Mouse (Mus musculus): ENCODE measurements around the gene Nav3. TPM values are rescaled to one million over a fixed set of nuclear protein-coding genes. Genes with fewer than 3 reads are reported as not detected.

The Nav3 gene
- polyA plus RNA-seq, 1 experiment from 2014 or later: 1.2 TPM

- ATAC-seq (ENCODE audit: low read depth): no peak
- Histone ChIP-seq H3K4me2 (ENCODE audit: low read depth, low read length) (no peak overlapping the region), H3K4me3 (ENCODE audit: low read length) (no peak overlapping the region), H3K36me3 (ENCODE audit: control insufficient read depth, insufficient read depth, low read length) (no peaks in the 10 kb centered on the region), H3K27ac (ENCODE audit: low read length) (no peak overlapping the region), H3K4me1 (replicated peaks; ENCODE audit: control insufficient read depth, insufficient read depth, low read length) (0 out of 2 replicates have a peak, but pooled peaks cover 3% of the 10 kb centered on the region), H3K9ac (ENCODE audit: low read length) (no peak overlapping the region), H3K9me3 (ENCODE audit: control insufficient read depth, low read length) (no peaks in the 10 kb centered on the region), H3K27me3 (ENCODE audit: control insufficient read depth, insufficient read depth, low read depth, low read length) (no peaks in the 10 kb centered on the region)
- WGBS: 81% methylated on average over 3 of the region's 3 CpGs
Observed at GRCm38 (mm10) chr10:110240667-110241066, 215.3 kb downstream of the Nav3 start.

DNA sequence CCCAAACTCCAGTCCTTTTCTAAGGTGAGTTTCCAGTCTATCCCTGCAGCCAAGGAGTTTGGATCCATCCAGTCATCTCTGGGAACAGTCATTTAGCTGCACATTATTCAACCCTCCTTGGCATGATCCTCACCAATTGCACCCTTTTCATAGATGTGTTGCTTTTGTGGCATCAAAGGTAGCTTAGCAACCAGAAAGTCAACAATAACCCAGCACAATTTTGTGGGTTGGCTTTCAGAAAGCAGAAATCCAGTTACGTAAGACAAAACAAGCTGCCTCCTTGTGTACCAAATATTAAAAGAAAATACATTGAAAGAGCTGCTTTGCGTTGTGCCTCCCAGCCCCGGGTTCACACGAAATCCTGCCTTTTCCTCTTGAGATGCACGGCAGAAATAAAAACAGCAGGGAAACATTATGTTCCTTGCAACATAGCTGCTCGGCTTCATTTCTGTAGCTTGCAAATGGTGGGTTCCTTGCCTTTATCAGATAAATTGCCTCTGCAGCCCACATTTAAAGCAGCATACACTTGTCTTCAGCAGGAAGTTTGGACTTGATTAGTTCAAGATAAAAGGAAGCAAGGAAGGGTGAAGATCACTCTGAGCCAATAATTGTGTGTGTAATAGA lies 222.6 kb downstream of the Nav3 start:
- 60% methylated on average over 6 of the region's 6 CpGs for WGBS
- H3K4me1 ChIP-seq (replicated peaks; ENCODE audit: control insufficient read depth, insufficient read depth, low read length): peaks cover 3% of the 10 kb centered on the region; the same call in 1 of the 2 replicates
- no peak overlapping the region for H3K4me3 ChIP-seq (ENCODE audit: low read length)
- no peaks in the 10 kb centered on the region for H3K27me3 ChIP-seq (ENCODE audit: control insufficient read depth, insufficient read depth, low read depth, low read length)
- H3K9ac ChIP-seq (ENCODE audit: low read length): no peak overlapping the region
- no peaks in the 10 kb centered on the region for H3K36me3 ChIP-seq (ENCODE audit: control insufficient read depth, insufficient read depth, low read length)
- no peaks in the 10 kb centered on the region for H3K9me3 ChIP-seq (ENCODE audit: control insufficient read depth, low read length)
- ATAC-seq (ENCODE audit: low read depth): no peak
- no peak overlapping the region for H3K27ac ChIP-seq (ENCODE audit: low read length)
- H3K4me2 ChIP-seq (ENCODE audit: low read depth, low read length): no peak overlapping the region

GRCm38 (mm10) chr10:110206411-110206810 lies 249.6 kb downstream of the Nav3 start:
- Histone ChIP-seq H3K9ac (ENCODE audit: low read length) (no peak overlapping the region), H3K4me1 (replicated peaks; ENCODE audit: control insufficient read depth, insufficient read depth, low read length) (0 out of 2 replicates have a peak, but pooled peaks cover 4% of the 10 kb centered on the region), H3K4me3 (ENCODE audit: low read length) (no peak overlapping the region), H3K36me3 (ENCODE audit: control insufficient read depth, insufficient read depth, low read length) (no peaks in the 10 kb centered on the region), H3K9me3 (ENCODE audit: control insufficient read depth, low read length) (no peaks in the 10 kb centered on the region), H3K4me2 (ENCODE audit: low read depth, low read length) (no peak overlapping the region), H3K27me3 (ENCODE audit: control insufficient read depth, insufficient read depth, low read depth, low read length) (no peaks in the 10 kb centered on the region), H3K27ac (ENCODE audit: low read length) (no peak overlapping the region)
- no peak for ATAC-seq (ENCODE audit: low read depth)
- WGBS: 83% methylated on average over 5 of the region's 5 CpGs

- H3K4me2 ChIP-seq (ENCODE audit: low read depth, low read length): no peak overlapping the region
- 0 out of 2 replicates have a peak, but pooled peaks have one; percentile 36 for ATAC-seq (ENCODE audit: low read depth)
- H3K9me3 ChIP-seq (ENCODE audit: control insufficient read depth, low read length): no peaks in the 10 kb centered on the region
- no peaks in the 10 kb centered on the region for H3K36me3 ChIP-seq (ENCODE audit: control insufficient read depth, insufficient read depth, low read length)
- H3K9ac ChIP-seq (ENCODE audit: low read length): no peak overlapping the region
- H3K4me3 ChIP-seq (ENCODE audit: low read length): no peak overlapping the region
- H3K27me3 ChIP-seq (ENCODE audit: control insufficient read depth, insufficient read depth, low read depth, low read length): no peaks in the 10 kb centered on the region
- no peak overlapping the region for H3K27ac ChIP-seq (ENCODE audit: low read length)
- 0 out of 2 replicates have a peak, but pooled peaks cover 4% of the 10 kb centered on the region for H3K4me1 ChIP-seq (replicated peaks; ENCODE audit: control insufficient read depth, insufficient read depth, low read length)
- 51% methylated on average over 5 of the region's 5 CpGs for WGBS
Observed at GRCm38 (mm10) chr10:110204121-110204697, 251.8 kb downstream of the Nav3 start.

- Histone ChIP-seq H3K4me2 (ENCODE audit: low read depth, low read length) (no peak overlapping the region), H3K9me3 (ENCODE audit: control insufficient read depth, low read length) (no peaks in the 10 kb centered on the region), H3K36me3 (ENCODE audit: control insufficient read depth, insufficient read depth, low read length) (no peaks in the 10 kb centered on the region), H3K27me3 (ENCODE audit: control insufficient read depth, insufficient read depth, low read depth, low read length) (no peaks in the 10 kb centered on the region), H3K9ac (ENCODE audit: low read length) (no peak overlapping the region), H3K4me1 (replicated peaks; ENCODE audit: control insufficient read depth, insufficient read depth, low read length) (peaks cover 3% of the 10 kb centered on the region), H3K4me3 (ENCODE audit: low read length) (no peak overlapping the region), H3K27ac (ENCODE audit: low read length) (no peak overlapping the region)
- peak; percentile 64; the same call in 1 of the 2 replicates for ATAC-seq (ENCODE audit: low read depth)
- WGBS: 33% methylated on average over 4 of the region's 4 CpGs
Observed at GRCm38 (mm10) chr10:110192881-110193280, 263.1 kb downstream of the Nav3 start.

DNA sequence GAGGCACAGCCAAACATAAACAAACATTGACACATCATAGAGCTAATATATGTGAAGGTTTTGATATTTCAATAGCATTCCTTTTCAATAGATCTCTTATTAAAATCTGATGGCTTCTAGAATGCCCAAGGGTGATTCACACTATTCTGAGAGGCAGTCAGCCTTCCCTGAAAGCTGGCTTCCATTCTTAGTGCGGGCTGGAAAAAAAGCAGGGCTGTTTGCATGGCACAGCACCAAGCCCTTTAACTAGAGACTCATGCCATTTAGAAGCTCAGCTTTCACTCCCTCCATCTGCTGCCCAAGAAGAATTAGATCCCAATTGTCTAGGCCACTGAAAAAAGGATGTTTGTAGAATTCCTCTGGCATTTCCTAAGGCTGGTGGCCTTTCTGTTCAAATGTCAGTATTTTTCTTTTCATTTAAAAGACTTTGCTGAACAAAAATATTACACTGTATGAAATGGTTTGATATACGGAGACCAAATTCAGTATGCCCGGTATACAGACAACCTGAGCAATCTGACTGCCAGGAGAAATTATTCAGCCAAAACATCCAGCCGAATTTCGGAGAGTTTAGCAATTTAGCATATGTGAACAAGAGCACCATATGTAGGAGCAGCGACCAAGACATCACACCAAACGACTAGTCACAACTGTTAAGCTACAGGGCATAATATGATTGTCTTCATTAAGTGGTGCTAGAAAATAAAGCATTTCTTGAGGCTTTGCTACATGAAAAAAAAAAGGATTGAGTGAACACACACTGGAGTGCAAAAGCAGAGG lies 263.8 kb downstream of the Nav3 start:
- 63% methylated on average over 7 of the region's 7 CpGs for WGBS
- Histone ChIP-seq H3K4me1 (replicated peaks; ENCODE audit: control insufficient read depth, insufficient read depth, low read length) (peaks cover 3% of the 10 kb centered on the region), H3K4me3 (ENCODE audit: low read length) (no peak overlapping the region), H3K4me2 (ENCODE audit: low read depth, low read length) (no peak overlapping the region), H3K9me3 (ENCODE audit: control insufficient read depth, low read length) (no peaks in the 10 kb centered on the region), H3K27ac (ENCODE audit: low read length) (peak overlapping the region; percentile 36; the same call in 1 of the 2 replicates), H3K36me3 (ENCODE audit: control insufficient read depth, insufficient read depth, low read length) (no peaks in the 10 kb centered on the region), H3K9ac (ENCODE audit: low read length) (no peak overlapping the region), H3K27me3 (ENCODE audit: control insufficient read depth, insufficient read depth, low read depth, low read length) (no peaks in the 10 kb centered on the region)
- peak; percentile 12; the same call in 1 of the 2 replicates for ATAC-seq (ENCODE audit: low read depth)

GRCm38 (mm10) chr10:110186242-110186641 lies 269.8 kb downstream of the Nav3 start:
- Histone ChIP-seq H3K4me1 (replicated peaks; ENCODE audit: control insufficient read depth, insufficient read depth, low read length) (no peaks in the 10 kb centered on the region), H3K4me3 (ENCODE audit: low read length) (no peak overlapping the region), H3K27ac (ENCODE audit: low read length) (no peak overlapping the region), H3K4me2 (ENCODE audit: low read depth, low read length) (no peak overlapping the region), H3K36me3 (ENCODE audit: control insufficient read depth, insufficient read depth, low read length) (no peaks in the 10 kb centered on the region), H3K27me3 (ENCODE audit: control insufficient read depth, insufficient read depth, low read depth, low read length) (no peaks in the 10 kb centered on the region), H3K9me3 (ENCODE audit: control insufficient read depth, low read length) (no peaks in the 10 kb centered on the region), H3K9ac (ENCODE audit: low read length) (no peak overlapping the region)
- 54% methylated on average over 1 of the region's 1 CpGs for WGBS
- no peak for ATAC-seq (ENCODE audit: low read depth)

DNA sequence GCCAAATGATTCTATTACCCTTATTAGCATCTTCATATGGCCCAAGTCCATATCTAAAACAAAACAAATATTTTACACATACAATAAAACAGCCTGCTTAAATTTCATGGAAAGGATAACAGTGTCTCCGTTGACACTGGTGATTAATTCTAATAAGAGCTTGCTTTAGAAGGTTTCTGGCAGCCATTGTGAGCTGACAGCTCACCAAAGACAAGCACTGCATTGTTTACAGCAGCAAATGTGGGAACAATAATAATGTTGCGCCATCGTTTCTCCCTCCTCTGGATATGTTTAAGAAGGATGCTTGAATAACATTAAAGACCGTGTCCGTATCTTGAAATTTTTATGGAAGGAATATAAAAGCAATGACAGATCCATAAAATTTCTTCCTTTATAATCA lies 280.1 kb downstream of the Nav3 start:
- H3K4me1 ChIP-seq (replicated peaks; ENCODE audit: control insufficient read depth, insufficient read depth, low read length): no peaks in the 10 kb centered on the region
- H3K36me3 ChIP-seq (ENCODE audit: control insufficient read depth, insufficient read depth, low read length): no peaks in the 10 kb centered on the region
- H3K9me3 ChIP-seq (ENCODE audit: control insufficient read depth, low read length): no peaks in the 10 kb centered on the region
- H3K9ac ChIP-seq (ENCODE audit: low read length): no peak overlapping the region
- no peaks in the 10 kb centered on the region for H3K27me3 ChIP-seq (ENCODE audit: control insufficient read depth, insufficient read depth, low read depth, low read length)
- H3K4me2 ChIP-seq (ENCODE audit: low read depth, low read length): no peak overlapping the region
- no peak; the same call in 1 of the 2 replicates for ATAC-seq (ENCODE audit: low read depth)
- H3K27ac ChIP-seq (ENCODE audit: low read length): no peak overlapping the region
- 67% methylated on average over 5 of the region's 5 CpGs for WGBS
- H3K4me3 ChIP-seq (ENCODE audit: low read length): no peak overlapping the region

GRCm38 (mm10) chr10:110169416-110169815 lies 286.6 kb downstream of the Nav3 start:
- H3K36me3 ChIP-seq (ENCODE audit: control insufficient read depth, insufficient read depth, low read length): no peaks in the 10 kb centered on the region
- ATAC-seq (ENCODE audit: low read depth): peak; percentile 41; the same call in 1 of the 2 replicates
- no peaks in the 10 kb centered on the region for H3K9me3 ChIP-seq (ENCODE audit: control insufficient read depth, low read length)
- no peak overlapping the region for H3K27ac ChIP-seq (ENCODE audit: low read length)
- H3K9ac ChIP-seq (ENCODE audit: low read length): no peak overlapping the region
- H3K4me2 ChIP-seq (ENCODE audit: low read depth, low read length): no peak overlapping the region
- H3K4me3 ChIP-seq (ENCODE audit: low read length): no peak overlapping the region
- WGBS: 77% methylated on average over 6 of the region's 6 CpGs
- H3K27me3 ChIP-seq (ENCODE audit: control insufficient read depth, insufficient read depth, low read depth, low read length): no peaks in the 10 kb centered on the region
- H3K4me1 ChIP-seq (replicated peaks; ENCODE audit: control insufficient read depth, insufficient read depth, low read length): no peaks in the 10 kb centered on the region
